Mouse (Mus musculus) embryonic fibroblast, embryonic 13.5 days (primary cell): ENCODE results near the gene Ly6g5c.

Experiments used
- CTCF ChIP-seq: IDR thresholded peaks from 2 replicates; pipeline ENCODE4 v1.5.1; 2011; ENCODE audit warnings: mild to moderate bottlenecking, control low read depth, low read length, moderate library complexity, borderline replicate concordance; ENCODE audit not compliant: insufficient read depth
- POLR2A ChIP-seq: IDR thresholded peaks from 2 replicates; pipeline ENCODE4 v1.6.1; 2011; ENCODE audit warnings: low read depth, mild to moderate bottlenecking, control low read depth, low read length, moderate library complexity

DNA sequence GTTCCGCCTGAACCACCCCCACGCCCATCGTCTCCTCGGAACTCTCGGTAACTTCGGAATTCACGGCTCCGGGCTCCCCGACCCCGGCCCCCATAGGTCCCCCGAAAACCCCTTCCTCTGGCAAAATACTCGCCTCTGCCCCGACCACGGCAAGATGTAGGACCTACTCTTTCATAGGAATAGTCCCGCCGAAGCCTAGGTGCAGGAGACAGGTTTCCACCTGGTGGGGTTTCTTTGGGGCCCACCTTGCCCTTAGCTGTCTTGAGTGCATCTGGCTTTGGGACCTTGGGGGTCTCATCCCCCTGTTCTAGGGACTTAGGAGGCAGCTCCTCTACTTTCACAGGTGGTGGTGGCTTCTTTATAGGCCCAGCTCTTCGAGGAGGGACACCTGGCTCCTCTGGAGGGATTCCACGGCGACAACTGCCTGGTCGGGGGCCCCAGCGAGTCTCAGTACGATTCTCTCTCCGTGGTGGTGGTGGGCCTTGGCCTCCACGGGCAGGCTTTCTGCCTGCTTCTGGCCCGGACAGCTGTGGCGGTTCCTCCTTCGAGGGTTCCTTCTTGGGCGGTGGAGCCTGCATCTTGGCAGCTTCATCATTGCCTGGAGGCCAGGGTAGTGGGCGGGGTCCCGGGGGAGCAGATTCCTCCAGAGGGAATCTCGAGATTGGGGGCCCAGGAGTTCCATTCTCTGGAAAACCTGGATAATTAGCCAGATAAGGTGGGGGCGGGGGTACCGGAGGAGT, 48.6 kb downstream of the Ly6g5c start:
- no peak for TF ChIP-seq CTCF
- TF ChIP-seq POLR2A = no peak
